Mouse (Mus musculus): ENCODE results near the gene Apobec1. TPM values are rescaled to one million over a fixed set of nuclear protein-coding genes. Genes with fewer than 3 reads are reported as not detected.
"Not testable (repeated sequence)": the region's sequence is repeated elsewhere in the genome, so short reads cannot be mapped to it uniquely, and the experiment has no call there.

Apobec1 gene
- polyA plus RNA-seq, 1 experiment from 2014 or later, result 3.4 TPM

DNA sequence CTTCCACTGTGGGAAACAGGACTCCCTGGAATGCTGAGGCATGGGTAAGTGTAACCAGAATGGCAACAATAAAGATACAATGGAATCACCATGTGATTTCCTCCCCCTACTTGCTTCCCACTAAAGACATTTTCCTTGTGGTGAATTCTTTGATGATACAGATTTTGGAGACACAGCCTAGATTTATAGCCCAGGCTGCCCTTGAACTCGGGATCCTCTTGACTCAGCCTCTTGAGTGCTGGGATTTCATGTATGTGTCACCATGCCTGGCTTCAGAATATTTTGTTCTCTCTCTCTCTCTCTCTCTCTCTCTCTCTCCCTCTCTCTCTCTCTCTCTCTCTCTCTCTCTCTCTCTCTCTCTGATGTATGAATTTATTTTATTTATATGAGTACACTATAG lies 23.2 kb downstream of the Apobec1 start:
- H3K36me3 ChIP-seq (ENCODE audit: control insufficient read depth, insufficient read depth, low read length), result no peaks in the 10 kb centered on the region
- H3K4me2 ChIP-seq (ENCODE audit: low read length), result no peak overlapping the region
- no peak for DNase-seq (ENCODE audit: low spot score)
- H3K27ac ChIP-seq (ENCODE audit: low read depth), result no peak overlapping the region
- H3K4me1 ChIP-seq (replicated peaks; ENCODE audit: control insufficient read depth, insufficient read depth, low read length), result no peaks in the 10 kb centered on the region
- H3K4me3 ChIP-seq (ENCODE audit: low read depth, low read length), result no peak overlapping the region
- no peak for ATAC-seq (replicated peaks; ENCODE audit: low FRiP score, low TSS enrichment, low read depth)
- 90% methylated on average over 1 of the region's 1 CpGs for WGBS
- no peak overlapping the region for H3K9ac ChIP-seq (ENCODE audit: low read length)
- no peaks in the 10 kb centered on the region for H3K9me3 ChIP-seq (ENCODE audit: control insufficient read depth, low read length)
- no peaks in the 10 kb centered on the region for H3K27me3 ChIP-seq (replicated peaks; ENCODE audit: control insufficient read depth, insufficient read depth, low read length)

DNA sequence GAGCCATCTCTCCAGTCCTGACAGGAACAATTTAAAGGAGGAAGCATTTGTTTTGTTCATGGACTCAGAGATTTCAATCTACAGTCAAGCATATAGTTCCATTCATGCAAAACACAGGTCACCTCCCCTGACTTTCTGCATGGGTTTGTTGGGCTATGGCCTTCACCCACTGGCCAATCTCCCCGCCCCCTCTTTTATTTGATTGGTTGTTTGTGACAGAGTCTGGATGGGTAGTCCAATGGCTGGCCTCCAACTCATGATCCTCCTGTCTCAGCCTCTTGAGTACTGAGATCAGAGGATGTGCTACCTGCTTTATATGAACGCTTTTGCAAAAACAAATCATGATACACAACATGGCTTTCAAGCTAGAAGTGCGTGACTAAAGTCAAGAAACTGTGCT lies 25.2 kb downstream of the Apobec1 start:
- Histone ChIP-seq H3K9me3 (ENCODE audit: control insufficient read depth, low read length) (no peaks in the 10 kb centered on the region), H3K4me2 (ENCODE audit: low read length) (no peak overlapping the region), H3K4me1 (replicated peaks; ENCODE audit: control insufficient read depth, insufficient read depth, low read length) (no peaks in the 10 kb centered on the region), H3K27ac (ENCODE audit: low read depth) (no peak overlapping the region), H3K36me3 (ENCODE audit: control insufficient read depth, insufficient read depth, low read length) (no peaks in the 10 kb centered on the region), H3K4me3 (ENCODE audit: low read depth, low read length) (no peak overlapping the region), H3K9ac (ENCODE audit: low read length) (no peak overlapping the region), H3K27me3 (replicated peaks; ENCODE audit: control insufficient read depth, insufficient read depth, low read length) (no peaks in the 10 kb centered on the region)
- DNase-seq (ENCODE audit: low spot score), result no peak
- ATAC-seq (replicated peaks; ENCODE audit: low FRiP score, low TSS enrichment, low read depth), result no peak
- WGBS, result 86% methylated on average over 3 of the region's 3 CpGs

GRCm38 (mm10) chr6:122575037-122575436 lies 27.2 kb downstream of the Apobec1 start:
- WGBS, result 83% methylated on average over 1 of the region's 1 CpGs
- H3K27me3 ChIP-seq (replicated peaks; ENCODE audit: control insufficient read depth, insufficient read depth, low read length); H3K36me3 ChIP-seq (ENCODE audit: control insufficient read depth, insufficient read depth, low read length); H3K9ac ChIP-seq (ENCODE audit: low read length); H3K4me3 ChIP-seq (ENCODE audit: low read depth, low read length); H3K4me2 ChIP-seq (ENCODE audit: low read length); ATAC-seq (replicated peaks; ENCODE audit: low FRiP score, low TSS enrichment, low read depth); H3K27ac ChIP-seq (ENCODE audit: low read depth); DNase-seq (ENCODE audit: low spot score); H3K9me3 ChIP-seq (ENCODE audit: control insufficient read depth, low read length); H3K4me1 ChIP-seq (replicated peaks; ENCODE audit: control insufficient read depth, insufficient read depth, low read length): not testable (repeated sequence)

GRCm38 (mm10) chr6:122571617-122571959 lies 30.7 kb downstream of the Apobec1 start:
- no peaks in the 10 kb centered on the region for H3K9me3 ChIP-seq (ENCODE audit: control insufficient read depth, low read length)
- no peak overlapping the region for H3K4me2 ChIP-seq (ENCODE audit: low read length)
- no peaks in the 10 kb centered on the region for H3K36me3 ChIP-seq (ENCODE audit: control insufficient read depth, insufficient read depth, low read length)
- no peaks in the 10 kb centered on the region for H3K4me1 ChIP-seq (replicated peaks; ENCODE audit: control insufficient read depth, insufficient read depth, low read length)
- ATAC-seq (replicated peaks; ENCODE audit: low FRiP score, low TSS enrichment, low read depth), result no peak
- no peak overlapping the region for H3K4me3 ChIP-seq (ENCODE audit: low read depth, low read length)
- 74% methylated on average over 3 of the region's 3 CpGs for WGBS
- no peaks in the 10 kb centered on the region for H3K27me3 ChIP-seq (replicated peaks; ENCODE audit: control insufficient read depth, insufficient read depth, low read length)
- H3K27ac ChIP-seq (ENCODE audit: low read depth), result no peak overlapping the region
- no peak overlapping the region for H3K9ac ChIP-seq (ENCODE audit: low read length)
- no peak for DNase-seq (ENCODE audit: low spot score)

GRCm38 (mm10) chr6:122570695-122571616 lies 31.3 kb downstream of the Apobec1 start:
- DNase-seq (ENCODE audit: low spot score) (no peak), ATAC-seq (replicated peaks; ENCODE audit: low FRiP score, low TSS enrichment, low read depth) (no peak)
- no peaks in the 10 kb centered on the region for H3K27me3 ChIP-seq (replicated peaks; ENCODE audit: control insufficient read depth, insufficient read depth, low read length)
- H3K4me3 ChIP-seq (ENCODE audit: low read depth, low read length), result no peak overlapping the region
- H3K9ac ChIP-seq (ENCODE audit: low read length), result no peak overlapping the region
- no peaks in the 10 kb centered on the region for H3K36me3 ChIP-seq (ENCODE audit: control insufficient read depth, insufficient read depth, low read length)
- no peaks in the 10 kb centered on the region for H3K9me3 ChIP-seq (ENCODE audit: control insufficient read depth, low read length)
- WGBS, result 68% methylated on average over 8 of the region's 8 CpGs
- no peak overlapping the region for H3K27ac ChIP-seq (ENCODE audit: low read depth)
- H3K4me2 ChIP-seq (ENCODE audit: low read length), result no peak overlapping the region
- no peaks in the 10 kb centered on the region for H3K4me1 ChIP-seq (replicated peaks; ENCODE audit: control insufficient read depth, insufficient read depth, low read length)

DNA sequence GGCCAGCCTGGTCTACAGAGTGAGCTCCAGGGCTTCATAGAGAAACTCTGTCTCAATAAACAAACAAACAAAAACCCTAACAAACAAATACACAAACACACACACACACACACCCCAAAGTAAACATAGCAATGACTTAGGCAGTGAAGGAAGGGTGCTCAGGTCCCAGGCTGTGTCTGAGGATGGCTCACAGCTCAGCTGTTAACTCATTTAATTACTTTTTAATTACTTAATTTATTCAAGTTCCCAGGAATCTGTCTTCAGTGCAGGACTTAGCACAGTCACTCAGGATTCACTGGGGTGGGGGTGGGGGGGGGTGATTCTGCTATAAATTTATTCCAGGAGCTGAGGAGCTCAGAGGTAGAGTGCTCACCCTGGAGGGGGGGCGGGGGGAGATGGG lies 32.5 kb downstream of the Apobec1 start:
- H3K4me3 ChIP-seq (ENCODE audit: low read depth, low read length), result no peak overlapping the region
- H3K4me1 ChIP-seq (replicated peaks; ENCODE audit: control insufficient read depth, insufficient read depth, low read length), result no peaks in the 10 kb centered on the region
- H3K36me3 ChIP-seq (ENCODE audit: control insufficient read depth, insufficient read depth, low read length), result no peaks in the 10 kb centered on the region
- 78% methylated on average over 1 of the region's 1 CpGs for WGBS
- no peak overlapping the region for H3K4me2 ChIP-seq (ENCODE audit: low read length)
- H3K9me3 ChIP-seq (ENCODE audit: control insufficient read depth, low read length), result no peaks in the 10 kb centered on the region
- no peaks in the 10 kb centered on the region for H3K27me3 ChIP-seq (replicated peaks; ENCODE audit: control insufficient read depth, insufficient read depth, low read length)
- DNase-seq (ENCODE audit: low spot score) (no peak), ATAC-seq (replicated peaks; ENCODE audit: low FRiP score, low TSS enrichment, low read depth) (no peak)
- H3K9ac ChIP-seq (ENCODE audit: low read length), result no peak overlapping the region
- no peak overlapping the region for H3K27ac ChIP-seq (ENCODE audit: low read depth)

- 72% methylated on average over 5 of the region's 5 CpGs for WGBS
- ATAC-seq (replicated peaks; ENCODE audit: low FRiP score, low TSS enrichment, low read depth), result no peak
Measured at GRCm38 (mm10) chr6:122569113-122569512, 33.1 kb downstream of the Apobec1 start.

DNA sequence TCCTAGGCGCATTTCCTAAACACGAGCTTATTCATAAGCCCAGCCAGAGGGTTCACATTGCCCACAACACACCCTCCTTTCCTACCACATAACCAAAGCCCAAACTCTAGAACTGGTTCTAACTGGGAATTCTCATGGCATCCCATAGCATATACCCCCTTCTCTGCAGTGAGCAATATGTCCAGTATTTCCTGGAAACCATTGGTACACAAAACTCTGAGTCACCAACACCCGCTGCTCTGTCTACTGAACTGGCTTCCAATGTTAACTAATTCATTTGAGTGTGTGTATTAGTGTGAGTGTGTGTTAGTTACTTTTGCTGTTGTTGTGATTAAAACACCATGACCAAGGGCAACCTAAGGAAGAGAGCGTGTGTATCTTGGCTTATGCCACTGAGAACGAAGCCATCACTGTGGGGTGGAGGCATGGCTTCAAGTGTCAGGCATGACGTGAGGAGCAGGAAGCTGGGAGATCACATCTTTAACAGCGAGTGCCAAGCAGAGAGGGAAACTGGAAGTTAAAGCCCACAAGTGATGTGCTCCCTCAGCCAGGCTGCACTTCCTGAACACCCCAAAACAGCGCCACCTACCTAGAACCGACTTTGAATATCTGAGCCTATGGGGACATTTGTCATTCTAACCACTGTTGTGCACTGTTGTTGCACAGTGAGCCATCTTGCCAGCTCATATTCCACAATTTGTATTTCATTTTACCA lies 37.0 kb downstream of the Apobec1 start:
- Histone ChIP-seq H3K27me3 (replicated peaks; ENCODE audit: control insufficient read depth, insufficient read depth, low read length) (peaks cover 5% of the 10 kb centered on the region; the same call in 1 of the 2 replicates), H3K4me2 (ENCODE audit: low read length) (no peak overlapping the region), H3K9me3 (ENCODE audit: control insufficient read depth, low read length) (no peaks in the 10 kb centered on the region), H3K4me3 (ENCODE audit: low read depth, low read length) (no peak overlapping the region), H3K36me3 (ENCODE audit: control insufficient read depth, insufficient read depth, low read length) (no peaks in the 10 kb centered on the region), H3K4me1 (replicated peaks; ENCODE audit: control insufficient read depth, insufficient read depth, low read length) (no peaks in the 10 kb centered on the region), H3K9ac (ENCODE audit: low read length) (no peak overlapping the region), H3K27ac (ENCODE audit: low read depth) (no peak overlapping the region)
- 89% methylated on average over 9 of the region's 9 CpGs for WGBS
- ATAC-seq (replicated peaks; ENCODE audit: low FRiP score, low TSS enrichment, low read depth) (no peak), DNase-seq (ENCODE audit: low spot score) (no peak)

More at GRCm38 (mm10) chr6:122569113-122569512, 33.1 kb downstream of the Apobec1 start:
- Histone ChIP-seq H3K27me3 (replicated peaks; ENCODE audit: control insufficient read depth, insufficient read depth, low read length) (no peaks in the 10 kb centered on the region), H3K4me1 (replicated peaks; ENCODE audit: control insufficient read depth, insufficient read depth, low read length) (no peaks in the 10 kb centered on the region), H3K27ac (ENCODE audit: low read depth) (no peak overlapping the region), H3K9ac (ENCODE audit: low read length) (no peak overlapping the region), H3K4me3 (ENCODE audit: low read depth, low read length) (no peak overlapping the region), H3K4me2 (ENCODE audit: low read length) (no peak overlapping the region), H3K36me3 (ENCODE audit: control insufficient read depth, insufficient read depth, low read length) (no peaks in the 10 kb centered on the region), H3K9me3 (ENCODE audit: control insufficient read depth, low read length) (no peaks in the 10 kb centered on the region)
- DNase-seq (ENCODE audit: low spot score), result no peak
